18 mouse cellular contexts compared by ENCODE assay signal in genomic region chr5:22074971-22075370, GRCm38 (mm10).
"Had no signal": no experiment of that assay in that cellular context is flagged by ENCODE, and none has a peak within 500 bp of the region (broad histone marks: within the 10 kb centered on the region; RNA-seq: fewer than 3 reads in every experiment).

No protein-coding gene starts in this region.

- DNase-seq: liver, embryonic 13.5 days; liver, postnatal 0 days; lung, adult 2 months; lung, postnatal 14 days; lung, postnatal 36 days; right cerebral cortex, postnatal 14 days; thymus, adult 2 months; thymus, postnatal 25 days; thymus, postnatal 4 days had no signal

- H3K36me3 ChIP-seq: lung, embryonic 15.5 days; neural tube, embryonic 12.5 days; stomach, embryonic 15.5 days had no signal

- H3K9me3 ChIP-seq: liver, embryonic 15.5 days; lung, embryonic 15.5 days; neural tube, embryonic 12.5 days; stomach, embryonic 15.5 days had no signal

- H3K9ac ChIP-seq: liver, embryonic 13.5 days; liver, embryonic 15.5 days; liver, postnatal 0 days; lung, embryonic 15.5 days; neural tube, embryonic 12.5 days; stomach, embryonic 15.5 days had no signal

- H3K4me1 ChIP-seq: liver, embryonic 13.5 days; liver, embryonic 15.5 days; lung, embryonic 15.5 days; megakaryocyte, embryonic 14.5 days; neural tube, embryonic 12.5 days; stomach, embryonic 15.5 days had no signal

- ATAC-seq: liver, postnatal 0 days; lung, postnatal 0 days had no signal

- H3K27me3 ChIP-seq: liver, embryonic 13.5 days; liver, embryonic 15.5 days; lung, embryonic 15.5 days; megakaryocyte, embryonic 14.5 days; neural tube, embryonic 12.5 days; stomach, embryonic 15.5 days had no signal

- H3K4me3 ChIP-seq: liver, embryonic 13.5 days; liver, embryonic 15.5 days; lung, embryonic 15.5 days; megakaryocyte, embryonic 14.5 days; neural tube, embryonic 12.5 days; stomach, embryonic 15.5 days had no signal

- H3K27ac ChIP-seq: liver, embryonic 13.5 days; liver, embryonic 15.5 days; lung, embryonic 15.5 days; macrophage; neural tube, embryonic 12.5 days; stomach, embryonic 15.5 days; stomach, postnatal 0 days had no signal

- H3K4me2 ChIP-seq: liver, embryonic 11.5 days; liver, embryonic 13.5 days; liver, embryonic 15.5 days; lung, embryonic 15.5 days; neural tube, embryonic 12.5 days; stomach, embryonic 15.5 days had no signal
